ENCODE assay signal across 24 mouse cellular contexts in genomic region chr17:71687436-71687835, GRCm38 (mm10). TPM values are rescaled to one million over a fixed set of nuclear protein-coding genes. Genes with fewer than 3 reads are reported as not detected.
"Had no signal": no experiment of that assay in that cellular context is flagged by ENCODE, and none has a peak within 500 bp of the region (broad histone marks: within the 10 kb centered on the region; RNA-seq: fewer than 3 reads in every experiment).

No protein-coding gene starts in this region.

- H3K27me3 ChIP-seq: limb, embryonic 12.5 days; limb, embryonic 15.5 days; liver, embryonic 13.5 days; lung, embryonic 15.5 days; midbrain, embryonic 13.5 days; neural tube, embryonic 13.5 days; stomach, embryonic 15.5 days had no signal

- H3K4me3 ChIP-seq: limb, embryonic 12.5 days; limb, embryonic 15.5 days; liver, embryonic 13.5 days; lung, embryonic 15.5 days; midbrain, embryonic 13.5 days; myocyte; neural tube, embryonic 13.5 days; stomach, embryonic 15.5 days had no signal

- ATAC-seq: midbrain, embryonic 13.5 days; midbrain, embryonic 16.5 days had no signal

- H3K4me2 ChIP-seq: limb, embryonic 12.5 days; limb, embryonic 15.5 days; liver, embryonic 13.5 days; lung, embryonic 15.5 days; midbrain, embryonic 13.5 days; neural tube, embryonic 13.5 days; stomach, embryonic 15.5 days had no signal

- DNase-seq: kidney, adult 18-20 months; kidney, adult 9 months; kidney, postnatal 14 days; kidney, postnatal 4 days; left cerebral cortex, postnatal 4 days; liver, embryonic 13.5 days; lung, postnatal 14 days; retina, postnatal 1 day; right cerebral cortex, postnatal 25 days; spleen, adult 18-20 months; thymus, postnatal 36 days had no signal

- H3K36me3 ChIP-seq: limb, embryonic 12.5 days; limb, embryonic 15.5 days; liver, embryonic 13.5 days; lung, embryonic 15.5 days; midbrain, embryonic 13.5 days; neural tube, embryonic 13.5 days; stomach, embryonic 15.5 days had no signal

- H3K9ac ChIP-seq: limb, embryonic 12.5 days; limb, embryonic 15.5 days; liver, embryonic 13.5 days; lung, embryonic 15.5 days; midbrain, embryonic 13.5 days; neural tube, embryonic 13.5 days; stomach, embryonic 15.5 days had no signal

- H3K9me3 ChIP-seq: limb, embryonic 12.5 days; limb, embryonic 15.5 days; liver, embryonic 13.5 days; lung, embryonic 15.5 days; midbrain, embryonic 13.5 days; neural tube, embryonic 13.5 days; stomach, embryonic 15.5 days had no signal

- H3K27ac ChIP-seq: limb, embryonic 12.5 days; limb, embryonic 15.5 days; liver, embryonic 13.5 days; lung, embryonic 15.5 days; macrophage; midbrain, embryonic 13.5 days; neural tube, embryonic 13.5 days; stomach, embryonic 15.5 days had no signal

- H3K4me1 ChIP-seq: stomach, embryonic 15.5 days had no signal

RNA-seq across cellular contexts. Expression of gene Togaram2, which starts 14.4 kb away (rescaled TPM):
- total RNA-seq: megakaryocyte, adult 5-6 weeks; monocyte, adult 5-6 weeks; neutrophil, adult 5-6 weeks had no signal
- polyA plus RNA-seq: limb, embryonic 12.5 days; liver, embryonic 13.5 days; liver, embryonic 16.5 days; macrophage had no signal
